Mouse (Mus musculus) bone marrow, adult 2 months (tissue): Measurements from ENCODE around the gene Olfr352.

Experiments
- CTCF ChIP-seq: fragments of 200-500 bp; IDR thresholded peaks from 2 replicates; pipeline ENCODE4 v1.5.1; 2011; ENCODE audit warnings: low read length, control low read depth; ENCODE audit not compliant: control insufficient read depth, insufficient read depth
- POLR2A ChIP-seq: fragments of 200-500 bp; IDR thresholded peaks from 2 replicates; pipeline ENCODE4 v1.6.1; 2011; ENCODE audit warnings: low read depth, mild to moderate bottlenecking, control low read depth, low read length, borderline replicate concordance; ENCODE audit not compliant: control insufficient read depth

GRCm38 (mm10) chr2:36892836-36893235 is 24.6 kb downstream of the Olfr352 start, which contains the start of gene Olfr353:
- TF ChIP-seq CTCF (no peak), POLR2A (no peak)
